In the genomic region with DNA sequence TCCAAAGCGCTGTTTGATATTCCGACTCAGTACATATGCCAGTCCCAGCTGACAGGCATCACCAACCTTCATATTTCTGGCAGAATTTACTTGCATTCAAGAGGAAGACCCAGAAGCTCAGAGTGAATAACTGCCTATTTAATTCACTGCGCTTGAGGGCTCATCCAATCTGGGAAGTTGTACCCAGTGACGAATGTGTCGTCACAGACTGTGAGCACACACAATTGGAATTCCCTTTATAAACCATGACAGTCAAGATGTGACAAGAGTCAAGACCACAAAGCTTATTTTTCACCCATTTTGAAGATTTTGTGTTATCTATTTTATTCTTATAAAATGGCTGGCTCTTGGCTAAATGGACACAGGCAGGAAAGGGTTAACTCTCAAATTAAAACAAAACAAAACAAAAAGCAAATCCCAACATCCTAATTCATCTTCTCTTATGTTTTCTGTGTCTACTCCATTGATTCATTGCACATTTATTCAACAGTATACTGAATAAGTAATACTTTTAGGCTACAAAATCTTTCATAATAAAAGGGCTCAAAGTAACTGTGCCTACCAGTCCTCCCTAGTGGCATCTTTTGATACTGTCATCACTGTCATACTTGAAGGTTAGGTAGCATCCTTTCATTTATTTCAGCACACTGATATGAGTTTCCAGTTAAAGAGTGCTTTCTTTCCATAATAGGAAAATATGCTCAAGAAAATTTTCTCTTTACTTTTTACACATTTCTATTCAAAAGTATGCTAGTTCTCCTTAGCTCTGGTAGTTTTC, we compare ENCODE assay signal across 9 mouse cellular contexts. TPM values are rescaled to one million over a fixed set of nuclear protein-coding genes. Genes with fewer than 3 reads are reported as not detected.
DNase-seq lines count a peak whose midpoint lies in the region; ATAC-seq and TF ChIP-seq lines count a peak whose summit lies in the region.
"Had no signal": no experiment of that assay in that cellular context is flagged by ENCODE, and none has a peak within 500 bp of the region (broad histone marks: within the 10 kb centered on the region; RNA-seq: fewer than 3 reads in every experiment).

No protein-coding gene starts in this region.

- H3K27me3 ChIP-seq in lung, embryonic 14.5 days (ENCODE audit: insufficient read depth, low read length), result no peaks in the 10 kb centered on the region
- no peaks in the 10 kb centered on the region for H3K27me3 ChIP-seq in embryonic facial prominence, embryonic 14.5 days (replicated peaks; ENCODE audit: control insufficient read depth, insufficient read depth, low read length)
- H3K27me3 ChIP-seq in intestine, embryonic 14.5 days (replicated peaks; ENCODE audit: control insufficient read depth, insufficient read depth, low read length), result no peaks in the 10 kb centered on the region
- H3K27me3 ChIP-seq in neural tube, embryonic 13.5 days, result no peaks in the 10 kb centered on the region
- no peaks in the 10 kb centered on the region for H3K27me3 ChIP-seq in liver, postnatal 0 days (ENCODE audit: insufficient read depth, low read length)

- H3K9ac ChIP-seq in lung, embryonic 14.5 days, result no peak overlapping the region
- 0 out of 2 replicates have a peak overlapping the region, but pooled peaks have one; percentile 30 for H3K9ac ChIP-seq in embryonic facial prominence, embryonic 14.5 days (ENCODE audit: low read depth, low read length)
- H3K9ac ChIP-seq in intestine, embryonic 14.5 days (ENCODE audit: low read length), result no peak overlapping the region
- peak overlapping the region; percentile 49 for H3K9ac ChIP-seq in neural tube, embryonic 13.5 days
- H3K9ac ChIP-seq in liver, postnatal 0 days (replicated peaks), result no peak overlapping the region

- peak; percentile 5 for DNase-seq in lung, embryonic 14.5 days
- no peak for DNase-seq in lung, postnatal 4 days
- no peak for DNase-seq in embryonic facial prominence, embryonic 14.5 days (ENCODE audit: low spot score)
- DNase-seq in intestine, embryonic 14.5 days (ENCODE audit: low spot score), result no peak
- no peak for DNase-seq in liver, postnatal 0 days
- no peak for DNase-seq in urinary bladder, postnatal 36 days (ENCODE audit: low spot score in 2 of 2)
- DNase-seq: cerebellum, adult 9-11 months had no signal

- no peak for ATAC-seq in lung, embryonic 14.5 days (ENCODE audit: insufficient read depth)
- ATAC-seq in embryonic facial prominence, embryonic 14.5 days (ENCODE audit: low read depth), result no peak
- ATAC-seq in intestine, embryonic 14.5 days (replicated peaks; ENCODE audit: low FRiP score, low TSS enrichment, low read depth), result no peak
- peak; percentile 15; the same call in 1 of the 2 replicates for ATAC-seq in neural tube, embryonic 13.5 days (ENCODE audit: low read depth)
- ATAC-seq in liver, postnatal 0 days, result no peak
- ATAC-seq in CD4-positive, CD25-positive, alpha-beta regulatory T cell, adult 4 months, result no peak

- TF ChIP-seq CTCF in lung, embryonic 14.5 days (IDR thresholded peaks at IDR 0.05; ENCODE audit: low read depth), result no peak
- TF ChIP-seq CTCF in liver, postnatal 0 days (IDR thresholded peaks at IDR 0.05; ENCODE audit: low read depth), result no peak; the same call in 1 of the 2 replicates

- H3K27ac ChIP-seq in lung, embryonic 14.5 days (ENCODE audit: low read depth), result no peak overlapping the region
- H3K27ac ChIP-seq in embryonic facial prominence, embryonic 14.5 days (replicated peaks; ENCODE audit: low read depth, low read length), result no peak overlapping the region
- no peak overlapping the region for H3K27ac ChIP-seq in intestine, embryonic 14.5 days (ENCODE audit: low read depth)
- peak overlapping the region; percentile 33; the same call in 1 of the 2 replicates for H3K27ac ChIP-seq in neural tube, embryonic 13.5 days (replicated peaks)
- no peak overlapping the region for H3K27ac ChIP-seq in liver, postnatal 0 days (ENCODE audit: low read depth)

- peaks cover 11% of the 10 kb centered on the region for H3K4me1 ChIP-seq in lung, embryonic 14.5 days (ENCODE audit: insufficient read depth)
- H3K4me1 ChIP-seq in embryonic facial prominence, embryonic 14.5 days (ENCODE audit: control insufficient read depth, insufficient read depth, low read length), result peaks cover 13% of the 10 kb centered on the region
- H3K4me1 ChIP-seq in intestine, embryonic 14.5 days (replicated peaks; ENCODE audit: control insufficient read depth, insufficient read depth, low read length), result peaks cover 17% of the 10 kb centered on the region
- peaks cover 29% of the 10 kb centered on the region for H3K4me1 ChIP-seq in neural tube, embryonic 13.5 days (replicated peaks)
- H3K4me1 ChIP-seq in liver, postnatal 0 days (ENCODE audit: insufficient read depth), result peaks cover 8% of the 10 kb centered on the region

- peak overlapping the region; percentile 15; the same call in 1 of the 2 replicates for H3K4me3 ChIP-seq in lung, embryonic 14.5 days (ENCODE audit: low read depth, low read length)
- H3K4me3 ChIP-seq in embryonic facial prominence, embryonic 14.5 days (ENCODE audit: low read depth, low read length), result peak overlapping the region; percentile 13
- peak overlapping the region; percentile 13; the same call in 1 of the 2 replicates for H3K4me3 ChIP-seq in intestine, embryonic 14.5 days (ENCODE audit: low read depth, low read length)
- peak overlapping the region; percentile 27 for H3K4me3 ChIP-seq in neural tube, embryonic 13.5 days
- H3K4me3 ChIP-seq in liver, postnatal 0 days (ENCODE audit: low read depth, low read length), result no peak overlapping the region

- 86% methylated on average over 5 of the region's 5 CpGs for WGBS in lung, embryonic 14.5 days
- 87% methylated on average over 5 of the region's 5 CpGs for WGBS in embryonic facial prominence, embryonic 14.5 days
- WGBS in intestine, embryonic 14.5 days, result 83% methylated on average over 5 of the region's 5 CpGs
- WGBS in neural tube, embryonic 13.5 days, result 47% methylated on average over 5 of the region's 5 CpGs
- 89% methylated on average over 5 of the region's 5 CpGs for WGBS in liver, postnatal 0 days (ENCODE audit: insufficient replicate concordance)

- H3K4me2 ChIP-seq in lung, embryonic 14.5 days, result peak overlapping the region; percentile 53
- H3K4me2 ChIP-seq in embryonic facial prominence, embryonic 14.5 days (ENCODE audit: low read depth, low read length), result peak overlapping the region; percentile 44
- H3K4me2 ChIP-seq in intestine, embryonic 14.5 days (ENCODE audit: low read length), result peak overlapping the region; percentile 45
- H3K4me2 ChIP-seq in neural tube, embryonic 13.5 days, result peak overlapping the region; percentile 51
- no peak overlapping the region for H3K4me2 ChIP-seq in liver, postnatal 0 days (ENCODE audit: low read depth, low read length)

- H3K9me3 ChIP-seq in lung, embryonic 14.5 days (ENCODE audit: low read depth, low read length), result no peaks in the 10 kb centered on the region
- no peaks in the 10 kb centered on the region for H3K9me3 ChIP-seq in embryonic facial prominence, embryonic 14.5 days (ENCODE audit: control insufficient read depth, low read length)
- no peaks in the 10 kb centered on the region for H3K9me3 ChIP-seq in intestine, embryonic 14.5 days (ENCODE audit: control insufficient read depth, low read length)
- H3K9me3 ChIP-seq in neural tube, embryonic 13.5 days, result no peaks in the 10 kb centered on the region
- no peaks in the 10 kb centered on the region for H3K9me3 ChIP-seq in liver, postnatal 0 days (ENCODE audit: low read length)

- TF ChIP-seq EP300 in liver, postnatal 0 days (IDR thresholded peaks at IDR 0.05; ENCODE audit: low read depth), result no peak

- peaks cover 21% of the 10 kb centered on the region for H3K36me3 ChIP-seq in lung, embryonic 14.5 days (ENCODE audit: insufficient read depth)
- peaks cover 22% of the 10 kb centered on the region for H3K36me3 ChIP-seq in embryonic facial prominence, embryonic 14.5 days (ENCODE audit: control insufficient read depth, insufficient read depth, low read length)
- peaks cover 24% of the 10 kb centered on the region for H3K36me3 ChIP-seq in intestine, embryonic 14.5 days (ENCODE audit: control insufficient read depth, insufficient read depth, low read length)
- peaks cover 18% of the 10 kb centered on the region for H3K36me3 ChIP-seq in neural tube, embryonic 13.5 days
- H3K36me3 ChIP-seq in liver, postnatal 0 days (replicated peaks; ENCODE audit: insufficient read depth, low read length), result no peaks in the 10 kb centered on the region

RNA-seq across cellular contexts. Expression of gene Rhobtb3, which starts 2.0 kb away (rescaled TPM):
- 49.2 and 52.4 TPM in 2 replicates for polyA plus RNA-seq in lung, embryonic 14.5 days (2014; fragmentation: Nextera tagmentation; extraction: Ambion mirVana)
- polyA plus RNA-seq in embryonic facial prominence, embryonic 14.5 days (2014; fragmentation: Nextera tagmentation; extraction: Ambion mirVana), result 43.0 and 47.6 TPM in 2 replicates
- polyA plus RNA-seq in intestine, embryonic 14.5 days (2014; fragmentation: Nextera tagmentation; extraction: Ambion mirVana), result 43.0 and 48.2 TPM in 2 replicates
- polyA plus RNA-seq in neural tube, embryonic 13.5 days (2015; fragmentation: Nextera tagmentation; extraction: Ambion mirVana), result 27.2 and 29.1 TPM in 2 replicates
- 2.4 and 2.7 TPM in 2 replicates for polyA plus RNA-seq in liver, postnatal 0 days (2015; fragmentation: Nextera tagmentation; extraction: Ambion mirVana)
- under 1 TPM; 0.11 to 0.16 TPM for polyA plus RNA-seq in CD4-positive, CD25-positive, alpha-beta regulatory T cell, adult 4 months (2017; shearing (Covaris generic))

RNA-seq across cellular contexts. Expression of gene Spata9, which starts 25.2 kb away (rescaled TPM):
- polyA plus RNA-seq in lung, embryonic 14.5 days (2014; fragmentation: Nextera tagmentation; extraction: Ambion mirVana), result 0.81 and 0.82 TPM in 2 replicates
- polyA plus RNA-seq in embryonic facial prominence, embryonic 14.5 days (2014; fragmentation: Nextera tagmentation; extraction: Ambion mirVana), result 0.72 and 0.93 TPM in 2 replicates
- 0.34 and 0.35 TPM in 2 replicates for polyA plus RNA-seq in intestine, embryonic 14.5 days (2014; fragmentation: Nextera tagmentation; extraction: Ambion mirVana)
- 1.7 and 2.1 TPM in 2 replicates for polyA plus RNA-seq in neural tube, embryonic 13.5 days (2015; fragmentation: Nextera tagmentation; extraction: Ambion mirVana)
- polyA plus RNA-seq in liver, postnatal 0 days (2015; fragmentation: Nextera tagmentation; extraction: Ambion mirVana), result 0.11 and 0.13 TPM in 2 replicates
- polyA plus RNA-seq in CD4-positive, CD25-positive, alpha-beta regulatory T cell, adult 4 months (2017; shearing (Covaris generic)), result not detected

Comparison
In these comparisons a context has a peak if more than half of its experiments do, and no peak if none do; other contexts are left out.
1. H3K9ac ChIP-seq: peak in embryonic facial prominence, embryonic 14.5 days (single experiment) and neural tube, embryonic 13.5 days (single experiment); none in lung, embryonic 14.5 days (single experiment), intestine, embryonic 14.5 days (single experiment) and liver, postnatal 0 days (single experiment).